Mouse (Mus musculus) ES-E14 (cell line): ENCODE measurements around the gene Rasa4. TPM values are rescaled to one million over a fixed set of nuclear protein-coding genes. Genes with fewer than 3 reads are reported as not detected.

ENCODE experiments used
- DNase-seq: peaks from one replicate; pipeline ENCODE4 v3.0.0-alpha.2; 2013; ENCODE audit warnings: low read depth, low spot score
- H3K27ac ChIP-seq: 2 replicates; pipeline ENCODE4 v1.5.1; 2012; ENCODE audit warnings: low read depth, mild to moderate bottlenecking, low read length, moderate library complexity, mixed read lengths; ENCODE audit not compliant: poor library complexity, insufficient read depth, severe bottlenecking
- H3K36me3 ChIP-seq: 2 replicates; pipeline ENCODE4 v1.6.1; 2012; ENCODE audit warnings: mild to moderate bottlenecking, low read length, moderate library complexity, mixed read lengths; ENCODE audit not compliant: control insufficient read depth, poor library complexity, insufficient read depth, severe bottlenecking
- H3K4me1 ChIP-seq, 2 experiments: fragments of 150-350 bp in 1 of 2; sonication (generic) in 1 of 2; 2 replicates each; pipeline ENCODE4 v1.6.1; 2012; ENCODE audit warnings: low read length in 2 of 2, mild to moderate bottlenecking in 1 of 2, mixed read lengths in 1 of 2; ENCODE audit not compliant: control insufficient read depth in 2 of 2, insufficient read depth in 2 of 2, poor library complexity in 1 of 2
- H3K4me3 ChIP-seq, 2 experiments: fragments of 150-350 bp in 1 of 2; sonication (generic) in 1 of 2; 2 replicates each; pipeline ENCODE4 v1.5.1; 2012; ENCODE audit warnings: low read length in 2 of 2, low read depth in 1 of 2, mild to moderate bottlenecking in 1 of 2, mixed read lengths in 1 of 2; ENCODE audit not compliant: insufficient read depth in 1 of 2, poor library complexity in 1 of 2, severe bottlenecking in 1 of 2
- H3K9ac ChIP-seq: 2 replicates; pipeline ENCODE4 v1.6.1; 2012; ENCODE audit warnings: low read depth, mild to moderate bottlenecking, low read length, mixed read lengths; ENCODE audit not compliant: poor library complexity, insufficient read depth, severe bottlenecking
- H3K9me3 ChIP-seq: fragments of 150-350 bp; sonication (generic); 2 replicates; pipeline ENCODE4 v1.6.1; 2012; ENCODE audit warnings: low read depth, mild to moderate bottlenecking, low read length; ENCODE audit not compliant: control insufficient read depth, insufficient read depth
- CHD2 ChIP-seq: IDR thresholded peaks from 2 replicates; pipeline ENCODE4 v1.6.1; 2014; ENCODE audit warnings: mild to moderate bottlenecking, low read depth, low read length, inconsistent platforms
- HCFC1 ChIP-seq: IDR thresholded peaks from 2 replicates; pipeline ENCODE4 v1.6.1; 2012; ENCODE audit warnings: low read length, inconsistent platforms, borderline replicate concordance; ENCODE audit not compliant: insufficient read depth
- MAFK ChIP-seq: IDR thresholded peaks from 2 replicates; pipeline ENCODE4 v1.6.1; 2014; ENCODE audit warnings: mild to moderate bottlenecking, low read depth, low read length, inconsistent platforms; ENCODE audit not compliant: insufficient read depth
- ZC3H11A ChIP-seq: IDR thresholded peaks from 2 replicates; pipeline ENCODE4 v1.6.1; 2012; ENCODE audit warnings: low read depth, mild to moderate bottlenecking, inconsistent platforms, low read length, borderline replicate concordance
- ZNF384 ChIP-seq: IDR thresholded peaks from 2 replicates; pipeline ENCODE4 v1.6.1; 2012; ENCODE audit warnings: low read depth, low read length, inconsistent platforms
- in situ Hi-C, 2 experiments: fragments of 600-800 bp; cut with MboI; formaldehyde crosslinking; loops; one replicate each; pipeline ENCODE4 v1.15.1; 2025; ENCODE audit warnings: low sequenced_read_pairs in 2 of 2, inconsistent platforms in 1 of 2; ENCODE audit not compliant: unreplicated experiment in 2 of 2
- total RNA-seq: library from RNA; depleted of rRNA; stranded (reverse); fragments of 300-350 nt; gene quantifications from 2 replicates; pipeline ENCODE4 v1.2.3, GENCODE M21; 2012

Gene Rasa4
- total RNA-seq, 1 experiment: 17.4 TPM

DNA sequence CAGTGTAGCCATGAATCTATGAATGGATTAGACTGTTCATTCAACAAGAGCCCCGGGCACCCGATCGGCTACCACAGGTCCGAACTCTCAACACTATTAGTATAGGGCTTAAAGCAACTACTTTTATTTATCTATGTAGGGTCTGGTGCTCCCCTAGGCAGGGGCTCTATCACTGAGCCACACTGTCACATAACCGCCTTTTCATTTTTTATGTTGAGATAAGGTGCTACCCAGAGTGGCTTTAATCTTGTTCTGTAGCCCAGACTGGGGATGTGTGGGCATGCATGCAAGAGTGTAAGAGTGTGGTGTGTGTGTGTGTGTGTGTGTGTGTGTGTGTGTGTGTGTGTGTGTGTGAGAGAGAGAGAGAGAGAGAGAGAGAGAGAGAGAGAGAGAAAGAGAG lies 5.6 kb upstream of the Rasa4 start:
- no peak for DNase-seq
- TF ChIP-seq ZC3H11A (no peak), ZNF384 (no peak), HCFC1 (no peak), MAFK (no peak), CHD2 (no peak)
- Histone ChIP-seq H3K9ac (no peak overlapping the region), H3K27ac (no peak overlapping the region), H3K36me3 (no peaks in the 10 kb centered on the region), H3K4me1 (peaks cover 6 to 12% of the 10 kb centered on the region in 2 experiments; a peak in 2 of 4 replicates), H3K4me3 (no peak overlapping the region), H3K9me3 (no peaks in the 10 kb centered on the region)
- in situ Hi-C loops: no loop called here

DNA sequence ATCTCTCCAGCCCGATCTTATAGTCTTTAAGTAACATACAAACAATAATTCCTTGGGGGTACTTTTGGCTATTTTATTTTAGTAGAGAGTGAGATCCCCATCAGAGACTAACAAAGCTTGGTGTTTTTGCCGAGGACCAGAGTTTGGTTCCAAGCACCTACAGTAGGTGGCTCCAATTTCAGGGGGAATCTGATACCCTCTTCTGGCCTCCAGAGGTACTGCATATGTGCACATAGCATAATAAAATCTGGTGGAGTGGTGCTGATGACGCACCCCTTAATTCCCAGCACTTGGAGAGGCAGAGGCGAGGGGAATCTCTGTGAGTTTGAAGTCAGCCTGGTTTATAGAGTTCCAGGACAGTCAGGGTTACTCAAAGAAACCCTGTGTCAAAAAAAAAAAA lies 1.4 kb upstream of the Rasa4 start:
- no peak overlapping the region for H3K27ac ChIP-seq
- in situ Hi-C loops: no loop called here
- H3K36me3 ChIP-seq: no peaks in the 10 kb centered on the region
- no peak for TF ChIP-seq HCFC1
- TF ChIP-seq ZC3H11A: 0 out of 2 replicates have a peak, but pooled peaks have one; percentile 10
- no peak for TF ChIP-seq MAFK
- no peak for TF ChIP-seq CHD2
- peaks cover 5 to 13% of the 10 kb centered on the region in 2 experiments; a peak in 2 of 4 replicates for H3K4me1 ChIP-seq
- H3K9me3 ChIP-seq: no peaks in the 10 kb centered on the region
- no peak overlapping the region for H3K9ac ChIP-seq
- H3K4me3 ChIP-seq: no peak overlapping the region
- DNase-seq: no peak

DNA sequence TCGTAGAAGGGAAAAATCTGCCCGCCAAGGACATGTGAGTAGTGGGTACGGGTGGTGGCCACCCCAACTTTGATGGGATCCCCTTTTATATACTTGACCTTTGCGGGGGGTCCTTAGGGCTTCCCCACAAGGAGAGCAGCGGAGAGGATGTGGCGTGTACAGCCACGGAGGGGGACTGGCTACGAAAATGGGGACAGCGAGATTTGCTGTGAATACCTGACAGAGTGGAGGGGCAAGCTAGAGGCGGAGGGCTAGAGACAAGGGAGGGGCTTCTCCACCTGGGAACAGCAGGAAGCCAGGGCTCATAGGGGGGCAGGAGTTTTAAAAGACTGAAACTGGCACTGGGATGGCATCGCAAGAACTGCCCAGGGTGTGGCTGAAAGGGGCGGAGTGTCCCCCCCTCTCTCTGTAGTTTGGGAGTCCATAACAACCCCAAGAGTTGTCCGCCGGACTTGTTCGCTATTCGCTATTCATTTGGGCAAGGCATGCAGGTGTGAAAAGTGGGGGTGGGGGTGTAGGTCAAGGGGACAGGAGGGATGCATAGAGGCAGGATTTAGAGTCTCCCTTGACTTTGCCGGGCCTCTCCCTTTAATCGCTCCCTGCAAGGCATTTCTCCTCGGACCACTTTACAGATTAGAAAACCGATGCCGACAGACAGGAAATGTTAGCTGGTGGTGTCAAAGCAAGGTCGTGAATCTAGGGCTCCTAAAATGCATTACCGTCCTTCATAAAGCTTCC lies 597 bp downstream of the Rasa4 start:
- Histone ChIP-seq H3K36me3 (no peaks in the 10 kb centered on the region), H3K9ac (peak overlapping the region; percentile 33), H3K9me3 (no peaks in the 10 kb centered on the region), H3K27ac (no peak overlapping the region), H3K4me1 (peaks cover 4 to 23% of the 10 kb centered on the region in 2 experiments; a peak in 3 of 4 replicates), H3K4me3 (peak overlapping the region; percentile 63 to 97)
- TF ChIP-seq MAFK (no peak), CHD2 (no peak), HCFC1 (no peak), ZNF384 (no peak), ZC3H11A (no peak)
- no peak for DNase-seq
- in situ Hi-C loops: no loop called here

DNA sequence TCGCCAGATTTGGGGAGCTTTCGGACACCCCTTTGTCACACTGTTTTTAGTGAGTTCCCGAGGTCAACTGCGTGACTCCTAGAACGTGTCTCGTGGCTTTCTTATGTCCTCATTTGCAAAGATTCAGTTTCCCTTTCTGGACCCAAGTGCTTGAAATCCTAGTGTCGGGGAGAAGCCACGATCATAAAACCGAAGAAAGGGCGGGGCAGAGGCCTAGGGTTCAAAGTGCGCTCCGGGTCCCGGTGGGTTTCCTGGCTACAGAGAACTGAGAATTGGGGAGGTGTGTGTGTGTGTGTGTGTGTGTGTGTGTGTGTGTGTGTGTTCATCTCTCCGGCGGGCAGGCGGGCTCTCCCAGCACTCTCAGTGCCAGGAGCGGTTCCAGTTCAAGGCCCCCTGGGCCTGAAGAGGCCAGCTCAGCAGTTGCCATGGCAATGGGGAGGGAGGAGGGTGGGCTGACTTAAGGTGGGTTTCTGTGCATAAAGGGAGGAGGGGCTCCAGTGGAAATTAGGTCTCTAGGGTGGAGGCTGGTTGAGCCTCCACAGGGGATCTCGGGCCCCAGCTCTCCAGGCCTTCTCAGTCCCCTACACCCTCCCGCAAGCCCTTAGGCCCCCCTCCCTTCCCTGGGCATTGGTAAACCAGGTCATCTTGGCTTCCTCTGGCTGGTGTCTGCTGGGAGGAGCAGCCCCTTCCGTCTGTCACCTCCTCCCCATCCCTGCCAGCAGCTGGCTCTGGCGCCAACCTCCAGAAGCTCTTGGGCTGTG lies 1.4 kb downstream of the Rasa4 start:
- no peak for DNase-seq
- in situ Hi-C loops: no loop called here
- Histone ChIP-seq H3K4me1 (peaks cover 4 to 24% of the 10 kb centered on the region in 2 experiments; a peak in 3 of 4 replicates), H3K36me3 (no peaks in the 10 kb centered on the region), H3K9me3 (no peaks in the 10 kb centered on the region), H3K9ac (no peak overlapping the region), H3K4me3 (peak overlapping the region; percentile 63 to 97), H3K27ac (no peak overlapping the region)
- TF ChIP-seq MAFK (0 out of 2 replicates have a peak, but pooled peaks have one; percentile 10), ZNF384 (no peak)
